Mouse (Mus musculus) adrenal gland (tissue): Measurements from ENCODE around the gene 1700025B11Rik.

Experiments used
- intact Hi-C: fragments of 180-260 bp; cut with DNase I; formaldehyde crosslinking; loops from one replicate; pipeline ENCODE4 v1.15.1; 2025
- long read RNA-seq, 2 experiments: library from polyadenylated mRNA; unstranded; transcript quantifications; one replicate each; pipeline ENCODE4 v2.0.0; 2020; ENCODE audit warnings: borderline replicate concordance in 1 of 2; ENCODE audit not compliant: insufficient replicate concordance in 1 of 2

Gene 1700025B11Rik
- long read RNA-seq, experiment 1 = 0 reads
- long read RNA-seq, experiment 2 = 0 reads

- intact Hi-C loops = no loop called here
Observed at GRCm38 (mm10) chr15:77561792-77562191, at the start of gene 1700025B11Rik. Gene 1700025B11Rik (minus strand): TSS chr15:77561892.

DNA sequence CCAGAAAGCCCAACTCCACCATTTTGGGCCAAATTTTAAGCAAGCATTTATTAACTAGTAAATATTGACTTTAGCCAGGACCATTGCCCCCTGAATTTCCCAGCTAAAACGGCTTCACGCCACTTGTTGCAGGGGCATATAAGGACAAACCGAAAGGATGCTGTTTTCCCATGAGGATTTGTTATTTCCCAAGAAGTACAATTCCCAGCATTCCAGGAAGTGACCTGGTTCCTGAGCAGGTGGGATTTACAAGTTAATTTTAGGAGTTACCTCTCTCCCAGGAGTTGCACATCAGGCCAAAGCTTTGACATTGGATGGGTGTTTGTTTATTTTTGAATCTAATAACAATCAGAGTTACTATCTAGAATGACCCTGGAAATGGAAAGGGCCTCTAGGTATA lies 44.4 kb upstream of the 1700025B11Rik start:
- intact Hi-C loops = no loop called here

DNA sequence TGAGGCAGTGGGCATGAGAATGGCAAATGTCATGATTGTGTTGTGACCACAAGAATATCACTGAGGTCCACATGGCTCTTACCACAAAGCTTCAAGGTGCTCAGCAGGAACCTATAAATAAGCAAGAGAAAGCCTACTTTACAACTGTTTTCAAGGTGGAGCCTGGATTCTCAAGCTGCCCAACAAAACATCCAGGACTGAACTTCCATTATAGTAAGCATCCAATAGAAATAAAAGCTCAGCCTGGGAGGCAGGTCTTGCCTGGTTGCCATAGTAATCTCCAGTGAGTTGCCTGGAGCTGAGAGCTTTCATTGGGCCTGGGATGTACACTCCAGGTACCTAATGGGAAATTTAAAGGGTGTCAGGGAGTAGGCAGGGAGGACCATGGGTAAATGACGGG lies 37.3 kb upstream of the 1700025B11Rik start, which contains the start of gene Gm36245:
TSS of gene Gm36245 (plus strand) at position 301 of the 400 bp plus-strand sequence.
- intact Hi-C loops = no loop called here

GRCm38 (mm10) chr15:77598429-77598828 lies 36.7 kb upstream of the 1700025B11Rik start:
- intact Hi-C loops = no loop called here

DNA sequence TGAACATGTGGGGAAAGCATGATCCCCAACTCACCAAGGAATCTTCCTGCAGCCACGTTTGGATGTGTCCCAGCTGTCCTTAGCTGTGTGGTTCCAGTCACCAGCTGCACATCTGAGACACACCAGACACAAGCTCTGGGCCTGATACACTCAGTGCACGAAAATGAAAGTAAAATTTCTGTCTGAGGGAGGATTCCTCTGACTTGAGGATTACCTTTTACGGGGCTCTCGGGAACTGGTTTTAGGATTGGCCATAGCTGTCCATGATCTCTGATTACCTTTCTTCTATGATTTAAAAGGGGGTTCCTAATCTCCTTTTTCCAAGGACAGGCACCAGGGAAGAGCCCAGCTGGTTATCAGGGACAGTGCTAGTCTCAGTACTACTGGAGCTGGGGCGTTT lies 34.3 kb upstream of the 1700025B11Rik start, which contains the start of gene Apol10b:
TSS of gene Apol10b (minus strand) at position 165 of the 400 bp plus-strand sequence.
- intact Hi-C loops = no loop called here

DNA sequence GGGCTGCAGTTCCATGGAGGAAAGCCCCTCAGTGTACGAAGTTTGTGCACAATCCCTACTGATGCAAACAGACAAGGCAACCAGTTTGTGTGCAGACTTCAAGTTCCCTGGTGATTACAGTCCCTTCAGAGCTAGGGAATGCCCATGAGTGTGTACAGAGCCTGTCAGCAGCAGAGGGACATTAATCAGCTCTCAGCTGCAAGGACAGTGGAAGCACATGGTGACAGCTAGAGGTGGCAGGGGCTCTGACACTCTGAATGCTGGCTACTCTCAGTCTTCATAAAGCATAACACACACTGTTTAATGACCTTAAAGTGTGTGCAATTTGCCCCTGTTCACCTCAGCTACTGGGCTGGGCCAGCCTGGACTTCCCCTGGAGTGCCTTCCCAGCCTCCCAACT lies 31.9 kb upstream of the 1700025B11Rik start:
- intact Hi-C loops = no loop called here

- intact Hi-C loops = no loop called here
Observed at GRCm38 (mm10) chr15:77590881-77591280, 29.2 kb upstream of the 1700025B11Rik start.

DNA sequence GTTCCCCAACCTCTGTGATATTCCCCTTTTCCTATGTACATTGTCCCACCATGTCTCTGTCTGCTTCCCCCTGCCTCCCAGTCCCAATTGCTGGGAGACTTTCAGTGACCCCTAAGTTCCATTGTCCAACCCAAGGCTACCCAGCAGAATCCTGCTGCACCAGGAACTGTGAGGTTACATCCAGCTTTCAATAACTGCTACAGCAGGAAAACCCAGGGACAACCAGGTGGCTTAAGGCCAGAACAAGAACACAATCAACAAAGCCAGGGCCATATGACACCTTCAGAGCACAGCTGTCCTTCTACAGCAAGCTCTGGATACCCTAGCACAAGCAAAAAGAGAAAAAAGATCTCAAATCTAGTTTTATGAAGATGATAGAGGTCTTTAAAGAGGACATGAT lies 27.3 kb upstream of the 1700025B11Rik start:
- intact Hi-C loops = no loop called here

GRCm38 (mm10) chr15:77587026-77587425 lies 25.3 kb upstream of the 1700025B11Rik start:
- intact Hi-C loops = no loop called here

- intact Hi-C loops = no loop called here
Observed at GRCm38 (mm10) chr15:77581681-77582080, 20.0 kb upstream of the 1700025B11Rik start.

GRCm38 (mm10) chr15:77579311-77579710 lies 17.6 kb upstream of the 1700025B11Rik start:
- intact Hi-C loops = no loop called here

- intact Hi-C loops = no loop called here
Observed at GRCm38 (mm10) chr15:77578801-77579200, 17.1 kb upstream of the 1700025B11Rik start.

DNA sequence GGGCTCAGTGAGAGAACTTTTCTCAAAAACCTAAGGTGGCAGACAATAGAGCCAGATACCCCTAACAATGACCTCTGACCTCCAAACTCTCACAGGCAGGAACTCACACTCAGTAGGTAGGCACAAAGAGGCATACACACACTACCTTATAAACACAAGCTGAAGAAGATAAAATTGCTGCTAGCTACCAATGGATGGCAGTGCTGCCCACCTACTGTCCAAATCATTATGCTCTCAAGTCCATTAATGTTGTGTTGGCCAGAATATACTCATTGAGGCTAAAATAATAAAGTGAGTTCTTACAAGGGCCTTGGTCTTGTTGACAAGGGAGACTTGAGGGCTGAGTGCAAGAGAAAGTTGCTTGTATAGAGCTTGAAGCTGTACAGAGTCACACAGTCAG lies 1.5 kb upstream of the 1700025B11Rik start:
- intact Hi-C loops = no loop called here

DNA sequence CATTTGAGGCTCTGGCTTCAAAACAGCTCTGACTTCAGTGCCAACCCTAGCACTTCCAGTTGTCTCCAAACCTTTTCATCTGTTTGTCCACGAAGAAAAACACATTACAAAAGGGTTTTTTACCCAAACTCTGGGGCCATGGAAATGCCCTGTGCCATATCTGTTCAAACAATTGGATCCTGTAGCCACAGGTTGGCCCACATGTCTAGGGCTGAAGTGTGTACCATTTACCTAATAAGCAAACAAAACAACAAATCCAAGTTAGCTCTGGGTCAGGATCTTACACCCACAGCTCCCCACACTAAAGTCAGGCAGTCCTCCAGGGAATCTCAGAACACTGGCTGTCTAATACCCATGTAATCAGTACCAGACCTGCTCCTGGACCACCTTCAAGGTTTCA lies 22.5 kb downstream of the 1700025B11Rik start:
- intact Hi-C loops = loop anchor here (10.0 kb wide), 1 partner anchor 76 kb away; no protein-coding TSS in a partner anchor

DNA sequence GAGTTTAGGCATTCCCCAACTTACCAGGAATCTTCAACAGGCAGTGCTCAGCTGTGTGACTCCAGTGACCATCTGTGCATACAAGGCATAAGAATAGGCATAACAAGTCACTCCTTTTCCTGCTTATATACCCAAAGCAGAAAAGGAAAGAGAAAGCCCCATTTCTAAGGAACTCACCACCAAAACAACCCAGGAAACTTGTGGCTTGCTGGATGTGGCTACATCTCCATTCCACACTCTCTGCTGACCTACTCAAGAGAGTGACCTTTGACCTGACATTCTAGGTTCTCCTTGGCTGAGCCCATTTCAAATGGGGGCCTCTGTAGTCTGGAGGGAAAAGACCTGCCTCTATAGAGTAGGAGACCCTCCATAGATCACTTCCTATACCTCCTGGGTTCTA lies 28.5 kb downstream of the 1700025B11Rik start, which contains the start of gene Apol7c:
TSS of gene Apol7c (minus strand) at position 101 of the 400 bp plus-strand sequence.
- intact Hi-C loops = loop anchor here (10.0 kb wide), 1 partner anchor 82 kb away; no protein-coding TSS in a partner anchor

DNA sequence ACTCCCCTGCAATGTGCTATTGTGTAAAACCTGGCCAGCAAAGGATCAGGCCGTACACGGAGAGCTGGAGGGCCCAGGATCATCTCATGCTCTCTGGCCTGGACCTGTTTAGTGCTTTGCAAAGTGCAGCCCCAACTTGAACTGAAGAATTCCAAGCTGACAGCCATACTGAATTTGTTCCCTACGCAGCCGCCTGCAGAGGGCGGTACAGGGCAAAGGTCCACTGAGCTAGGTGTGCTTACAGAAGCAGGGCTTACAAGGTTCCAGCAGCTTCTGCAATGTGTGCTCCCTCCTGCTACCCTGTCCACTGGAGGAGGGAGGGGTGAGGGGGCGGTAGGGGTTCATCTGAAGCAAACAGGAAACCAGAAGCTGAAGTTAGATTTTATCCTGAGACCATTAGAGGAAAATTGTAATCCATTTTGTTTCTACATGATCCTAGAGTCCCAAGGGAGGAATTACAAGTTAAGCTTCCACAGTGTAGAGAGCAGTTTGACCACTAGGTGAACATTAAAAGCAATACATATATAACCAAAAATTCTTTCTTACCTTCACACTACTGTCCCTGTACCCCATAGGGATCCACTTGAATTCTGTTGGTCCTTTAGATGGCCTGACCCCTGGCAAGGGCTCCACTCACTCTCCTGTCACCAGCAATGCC lies 38.4 kb downstream of the 1700025B11Rik start:
- intact Hi-C loops = loop anchor here (5.0 kb wide), 1 partner anchor 109 kb away; no protein-coding TSS in a partner anchor

DNA sequence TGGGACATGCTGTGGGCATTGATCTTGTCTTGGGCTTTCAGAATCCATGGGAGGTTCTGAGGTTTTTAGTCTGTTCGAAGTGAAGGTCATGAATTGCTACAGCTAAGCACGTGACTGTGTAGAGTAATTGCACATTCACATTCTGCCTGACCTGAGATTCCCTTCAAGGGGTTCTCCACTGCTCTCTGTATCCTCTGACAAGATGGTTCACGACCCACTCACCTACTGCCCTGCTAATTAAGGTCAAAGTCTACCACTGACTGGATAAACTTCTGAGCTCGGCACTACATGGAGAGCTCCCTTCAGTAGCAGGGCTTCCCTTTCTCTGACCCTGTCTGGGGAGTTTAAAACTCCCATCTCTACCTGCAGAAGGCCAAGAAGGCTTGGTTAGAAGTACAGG lies 41.1 kb downstream of the 1700025B11Rik start:
- intact Hi-C loops = loop anchor here (5.0 kb wide), 1 partner anchor 112 kb away; no protein-coding TSS in a partner anchor
